Mouse (Mus musculus) 416B (cell line): ENCODE measurements at regions not wholly inside any gene's neighbourhood (a gene's known extent, or its start where the extent isn't known, plus 50 kb on each side); places are given as distances from the start of the nearest gene placed in this dataset.

Source experiments
- DNase-seq: peaks from one replicate; pipeline ENCODE4 v3.0.0; 2011; ENCODE audit warnings: low read depth

DNA sequence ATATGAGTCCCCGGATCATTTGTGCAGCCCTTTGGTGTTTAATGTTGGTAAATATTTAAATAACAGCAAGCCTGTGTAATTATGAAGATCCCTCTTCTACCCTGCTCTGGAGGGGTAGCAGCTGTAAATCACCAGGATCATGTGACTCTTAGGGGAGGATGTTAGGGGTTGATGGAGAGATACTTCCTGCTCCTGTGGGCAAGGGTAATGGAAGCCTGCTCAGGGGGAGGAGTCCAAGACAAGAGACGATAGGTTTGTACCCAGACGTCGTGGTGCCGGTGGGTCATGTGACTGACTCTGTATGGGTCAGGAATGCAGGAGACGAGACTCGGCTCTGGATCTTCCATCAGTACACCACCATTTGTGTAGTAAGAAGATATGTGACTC, 166.7 kb downstream of the Cdh26 start:
- no peak for DNase-seq

DNA sequence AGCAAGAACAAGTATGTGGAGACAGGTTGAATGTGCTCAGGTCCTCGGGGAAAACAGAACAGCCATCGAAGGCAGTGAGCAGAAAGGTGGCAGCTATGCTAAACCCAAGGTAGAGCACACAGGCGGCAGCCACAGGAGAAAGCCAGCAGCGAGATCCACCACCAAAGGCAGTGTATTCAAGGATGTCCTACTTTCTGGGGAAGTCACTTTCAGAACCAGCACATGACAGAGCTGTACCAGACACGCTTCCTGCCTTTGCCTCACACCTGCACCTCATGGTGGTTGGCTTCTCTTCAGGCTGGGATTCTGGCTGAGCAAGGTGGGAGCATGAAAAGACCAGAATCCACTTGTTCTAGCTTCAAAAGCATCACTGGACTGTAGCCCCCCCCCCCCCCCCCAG, 168.0 kb downstream of the Cdh26 start:
- DNase-seq = no peak

- no peak for DNase-seq
Observed at GRCm38 (mm10) chr2:178598836-178599235, 168.5 kb downstream of the Cdh26 start.

DNA sequence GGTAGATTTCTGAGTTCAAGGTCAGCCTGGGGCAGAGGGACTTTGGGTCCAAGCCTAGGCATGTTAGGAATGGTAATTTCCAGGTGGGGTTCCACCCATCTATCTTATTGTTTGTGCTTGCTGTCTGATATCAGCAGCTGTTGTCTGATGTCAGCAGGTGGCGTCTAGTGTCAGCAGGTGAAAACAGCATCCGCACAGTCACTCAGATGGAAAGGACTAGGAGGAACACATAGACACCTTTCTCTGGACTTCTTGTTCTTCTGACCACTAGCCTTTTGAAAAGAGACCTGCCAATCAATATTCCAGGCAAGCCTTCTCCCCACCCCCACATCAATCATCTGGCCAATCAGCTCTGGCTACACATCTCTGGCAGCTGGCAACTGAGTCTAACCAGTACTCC, 173.1 kb downstream of the Cdh26 start:
- no peak for DNase-seq

DNA sequence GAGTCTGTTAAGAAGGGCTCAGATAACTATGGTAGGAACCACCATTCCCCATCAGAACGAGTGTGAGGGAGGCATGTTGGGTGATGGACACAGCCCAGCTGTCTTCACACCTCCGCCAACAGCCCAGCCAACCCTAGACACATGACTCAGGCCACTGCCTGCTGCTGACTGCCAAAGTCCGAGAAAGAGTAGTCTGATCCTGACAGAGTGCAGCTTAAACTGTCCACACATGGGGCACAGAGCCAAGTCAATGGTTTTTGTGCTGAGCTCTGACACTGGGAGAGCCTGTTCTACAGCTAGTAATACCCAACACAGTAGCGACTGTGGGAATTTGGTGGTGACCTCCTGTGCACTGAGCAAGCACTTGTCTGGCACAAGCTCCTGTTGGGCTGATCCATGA, 176.4 kb downstream of the Cdh26 start:
- no peak for DNase-seq

GRCm38 (mm10) chr2:178610211-178610975, 180.1 kb downstream of the Cdh26 start:
- no peak for DNase-seq

GRCm38 (mm10) chr2:178614761-178615160, 184.4 kb downstream of the Cdh26 start:
- DNase-seq = no peak

GRCm38 (mm10) chr2:178622801-178623200, 192.5 kb downstream of the Cdh26 start:
- no peak for DNase-seq

GRCm38 (mm10) chr2:178624475-178624874, 194.1 kb downstream of the Cdh26 start:
- DNase-seq = no peak

DNA sequence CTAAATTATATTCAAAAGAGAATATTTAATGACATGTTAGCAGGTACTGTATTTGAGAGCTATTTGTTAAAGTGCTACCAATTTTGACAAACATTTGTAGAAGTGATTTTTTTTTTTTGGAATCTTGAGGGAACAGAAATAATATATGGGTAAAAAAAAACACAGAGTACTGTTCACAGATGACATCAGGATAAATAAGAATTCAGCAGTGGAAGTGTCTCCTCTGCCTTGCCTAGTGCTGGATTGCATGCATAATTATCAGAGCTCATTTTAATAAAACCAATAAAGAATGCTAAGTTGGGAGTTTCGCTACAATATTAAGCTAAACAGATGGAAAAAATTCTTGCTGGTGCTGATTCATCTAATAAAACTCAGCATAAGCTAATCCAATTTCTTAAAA, 194.6 kb downstream of the Cdh26 start:
- no peak for DNase-seq

GRCm38 (mm10) chr2:178629756-178630155, 199.4 kb downstream of the Cdh26 start:
- DNase-seq = no peak

DNA sequence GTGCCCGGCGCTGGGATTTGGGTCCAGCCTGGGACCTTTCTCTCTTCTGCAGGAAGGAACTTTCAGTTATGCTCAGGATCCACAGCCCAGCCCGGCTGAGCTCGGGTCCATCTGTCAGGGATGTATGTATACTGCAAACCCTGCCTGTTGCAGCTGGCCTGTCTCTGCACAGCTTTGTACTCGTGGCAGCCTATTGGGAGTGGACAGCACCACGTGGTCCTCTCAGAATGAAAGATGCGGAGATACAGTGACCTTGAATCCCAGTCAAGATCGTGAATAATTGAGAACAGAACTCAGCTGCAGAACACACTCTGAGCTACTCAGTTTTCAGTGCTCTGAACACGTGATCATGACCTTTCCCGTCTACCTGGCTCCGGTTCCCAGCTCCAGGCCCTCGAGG, 200.2 kb downstream of the Cdh26 start:
- DNase-seq = no peak

GRCm38 (mm10) chr2:178631336-178631735, 201.0 kb downstream of the Cdh26 start:
- DNase-seq = no peak

DNA sequence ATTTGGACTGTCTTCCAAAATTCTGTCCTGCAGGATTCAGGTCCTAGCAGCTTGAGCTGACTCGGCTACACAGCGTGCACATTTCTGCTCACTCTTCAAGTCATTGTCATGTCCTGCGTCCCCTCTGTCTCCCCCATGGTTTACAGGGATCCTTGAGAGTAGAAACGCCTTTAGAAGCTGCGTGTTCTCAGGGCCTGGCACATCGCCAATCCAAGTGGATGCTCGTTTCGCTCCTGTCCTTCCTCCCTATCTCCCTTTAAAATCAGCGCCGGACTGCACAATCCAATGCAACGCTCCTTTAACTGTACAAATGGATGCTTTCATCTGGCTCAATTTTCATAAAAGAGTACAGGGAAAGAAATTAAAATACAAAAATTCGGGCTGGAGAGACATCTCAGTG, 201.6 kb downstream of the Cdh26 start:
- no peak for DNase-seq

DNA sequence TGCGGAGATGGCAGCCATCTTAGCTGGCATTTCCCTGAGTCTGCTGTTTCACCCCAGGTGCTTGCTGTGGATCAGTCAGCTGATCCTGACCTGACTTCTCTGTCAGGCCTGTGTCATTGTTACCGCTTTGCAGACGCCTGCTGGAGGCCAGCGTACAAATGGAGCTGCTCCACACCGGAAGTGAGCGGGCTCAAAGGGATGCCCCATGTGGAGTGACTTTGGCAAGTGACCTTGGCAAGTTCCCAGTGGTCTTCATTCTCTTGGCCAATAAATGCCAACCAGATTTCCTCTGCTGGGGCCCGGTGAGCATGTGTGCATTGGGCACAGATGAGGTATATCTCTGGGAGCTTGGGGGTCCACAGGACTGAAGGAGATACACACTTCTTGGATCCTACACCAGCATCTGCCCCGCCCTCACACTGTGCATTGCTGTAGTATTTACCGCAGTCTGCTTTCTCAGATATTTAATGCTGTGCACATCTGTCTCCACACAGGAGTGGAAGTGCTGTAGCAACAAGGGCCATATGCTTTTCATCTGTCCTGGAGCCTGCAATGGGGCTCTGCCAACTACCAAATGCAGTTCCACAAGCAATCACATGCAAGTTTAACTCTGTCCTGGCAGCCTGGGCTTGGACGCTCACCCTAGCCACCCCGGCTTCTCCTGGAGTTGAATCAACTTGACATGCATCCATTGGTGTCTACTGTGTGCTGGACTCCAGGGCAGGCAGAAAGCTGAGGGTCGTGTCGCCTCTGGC, 202.7 kb downstream of the Cdh26 start:
- DNase-seq = no peak

DNA sequence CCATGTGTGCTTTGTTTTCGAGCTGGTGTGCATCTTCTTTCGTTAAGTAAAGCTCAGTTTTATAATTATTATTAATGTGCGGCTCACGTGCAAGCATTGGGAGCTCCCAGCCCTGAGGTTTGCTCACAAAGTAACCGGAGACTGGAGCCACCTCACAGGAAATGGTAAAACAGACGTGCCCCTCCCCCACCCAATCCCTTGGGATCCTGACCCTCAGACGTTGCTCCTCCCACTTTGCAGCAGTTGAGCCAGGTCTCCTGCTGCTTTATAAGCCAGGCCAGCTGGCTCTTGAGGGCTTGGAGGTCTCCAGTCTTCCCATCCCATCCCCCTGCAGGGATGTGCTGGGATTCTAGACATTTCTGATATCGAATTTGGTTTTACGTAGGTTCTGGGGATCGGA, 203.8 kb downstream of the Cdh26 start:
- no peak for DNase-seq

- DNase-seq = no peak
Observed at GRCm38 (mm10) chr2:178635685-178636084, 205.4 kb downstream of the Cdh26 start.

DNA sequence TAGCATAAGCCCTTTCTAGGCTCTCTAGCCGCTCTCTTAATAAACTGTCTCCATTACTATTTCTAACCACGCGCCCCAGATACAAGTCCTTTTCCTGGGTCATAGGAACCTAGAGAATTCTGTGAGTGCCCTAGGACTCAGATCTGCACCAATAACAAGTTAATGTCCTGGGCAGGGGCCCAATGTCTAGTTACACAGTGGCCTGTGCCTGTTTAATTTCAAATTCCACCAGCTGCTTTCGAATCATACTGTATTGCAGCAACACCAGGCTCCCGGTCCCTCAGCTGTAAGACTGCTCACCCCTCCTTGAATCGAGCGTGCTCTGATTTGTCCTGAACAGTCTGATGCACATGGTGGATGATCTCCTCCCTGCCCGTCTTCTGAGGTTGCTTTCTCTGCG, 206.6 kb downstream of the Cdh26 start:
- DNase-seq = no peak

DNA sequence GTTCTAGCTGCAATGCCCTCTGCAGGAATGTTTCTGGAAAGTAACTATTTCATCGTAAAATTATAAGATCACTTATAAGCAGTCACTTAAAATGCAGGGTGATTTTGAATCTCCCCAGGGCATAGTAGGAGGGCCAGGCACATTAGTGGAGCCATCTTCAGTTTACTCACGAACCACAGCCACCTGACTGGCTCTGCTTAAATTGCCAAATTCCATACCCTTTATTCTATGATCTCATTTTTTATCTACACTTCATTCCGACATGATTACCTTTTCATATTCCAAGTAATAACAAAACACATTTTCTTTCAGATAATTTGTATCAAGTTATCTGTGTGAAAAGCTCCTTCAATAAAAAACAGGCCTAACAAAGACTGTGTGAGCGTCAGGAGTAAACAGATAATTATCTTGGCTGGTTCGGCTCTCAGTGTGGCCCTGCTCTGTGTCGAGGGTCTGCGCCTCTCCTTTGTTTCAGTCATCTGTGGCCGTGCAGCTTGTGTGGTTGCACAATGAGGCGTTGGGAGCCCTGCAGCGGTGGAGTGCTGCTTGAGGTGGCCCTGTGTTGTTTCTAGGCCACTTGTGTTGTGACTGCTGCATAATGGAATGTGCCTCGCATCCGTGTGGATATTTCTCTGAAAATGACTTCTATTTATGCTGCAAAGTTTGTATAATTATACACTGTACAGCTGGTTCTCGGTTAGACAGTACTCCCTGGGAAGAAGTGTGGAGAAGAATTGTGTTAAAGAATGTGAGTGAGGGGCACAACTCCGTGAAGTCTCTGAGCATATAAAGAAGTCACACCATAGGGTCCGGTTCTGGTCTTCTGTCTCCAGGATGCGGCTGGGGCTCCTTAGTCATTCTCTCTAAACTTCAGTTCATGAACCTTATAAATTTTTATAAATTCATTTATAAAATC, 212.1 kb downstream of the Cdh26 start:
- DNase-seq = no peak

DNA sequence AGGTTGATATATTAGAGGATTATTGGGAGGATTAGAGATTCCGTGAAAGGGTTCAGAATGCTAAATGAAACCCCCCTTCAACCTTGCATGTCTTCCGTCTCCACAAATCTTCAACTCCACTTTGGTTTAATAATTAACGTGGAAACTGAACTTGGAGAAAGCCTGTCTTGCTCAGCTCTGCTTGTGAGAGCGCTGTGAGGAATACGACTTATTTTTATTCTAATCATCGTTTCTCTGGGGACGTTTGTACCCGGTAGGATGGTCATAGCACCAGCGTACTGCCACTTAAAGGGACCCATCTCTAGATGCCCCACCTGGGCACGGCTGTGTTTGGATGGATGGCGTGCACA, 212.7 kb downstream of the Cdh26 start:
- DNase-seq = no peak

DNA sequence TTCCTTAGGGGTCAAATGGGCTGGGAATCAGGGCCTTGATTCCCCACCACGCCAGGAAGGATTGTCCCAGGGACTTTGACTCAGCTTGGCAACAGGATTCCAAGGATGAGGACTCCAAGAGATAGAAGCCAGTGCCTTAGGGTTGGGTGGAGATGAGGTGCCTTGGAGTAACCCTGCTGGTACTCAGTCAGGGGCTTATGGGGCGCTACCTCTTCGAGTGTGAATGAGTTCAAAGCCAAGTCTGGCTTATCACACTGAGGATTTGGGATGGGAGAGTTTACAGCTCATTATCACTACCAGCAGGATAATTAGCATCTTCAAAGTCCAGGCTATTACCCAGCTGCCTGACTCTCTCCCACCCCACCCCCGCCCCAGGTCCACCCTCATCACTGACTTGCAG, 213.5 kb downstream of the Cdh26 start:
- no peak for DNase-seq

- no peak for DNase-seq
Observed at GRCm38 (mm10) chr2:178660071-178660470, 229.7 kb downstream of the Cdh26 start.

GRCm38 (mm10) chr2:178662396-178662795, 232.1 kb downstream of the Cdh26 start:
- no peak for DNase-seq
